Mouse (Mus musculus) thymus, adult 2 months (tissue): ENCODE measurements around the gene Taf9b.

ENCODE experiments used
- CTCF ChIP-seq: fragments of 200-500 bp; IDR thresholded peaks from 2 replicates; pipeline ENCODE4 v1.5.1; 2012; ENCODE audit warnings: mild to moderate bottlenecking, control low read depth, low read length, moderate library complexity, borderline replicate concordance; ENCODE audit not compliant: control insufficient read depth, poor library complexity, insufficient read depth; ENCODE audit errors: extremely low read depth
- POLR2A ChIP-seq: fragments of 200-500 bp; IDR thresholded peaks from 2 replicates; pipeline ENCODE4 v1.6.1; 2012; ENCODE audit warnings: mild to moderate bottlenecking, low read length, control low read depth, moderate library complexity; ENCODE audit not compliant: control insufficient read depth, poor library complexity, insufficient read depth; ENCODE audit errors: extremely low read depth

DNA sequence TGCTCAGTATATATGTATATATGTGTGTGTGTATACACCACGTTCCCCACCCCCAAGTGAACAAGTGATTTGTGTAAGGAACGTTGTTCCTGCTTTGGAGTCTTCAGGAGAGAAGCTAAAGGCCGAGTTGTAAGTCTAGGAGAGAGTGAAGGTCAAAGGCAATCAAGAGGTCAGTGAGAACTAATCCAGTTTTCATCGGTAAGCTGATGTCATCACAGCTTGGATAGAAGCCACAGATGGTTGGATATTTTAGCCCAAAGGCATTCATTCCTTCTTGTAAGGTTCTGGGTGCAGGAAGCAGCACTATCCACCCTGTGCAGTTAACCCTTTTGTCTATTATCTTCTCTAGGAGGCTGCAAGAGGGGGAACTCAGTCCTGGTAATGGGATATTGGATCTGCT lies 30.9 kb downstream of the Taf9b start:
- no peak for TF ChIP-seq CTCF
- no peak for TF ChIP-seq POLR2A
